Mouse (Mus musculus) B cell, adult 2 months (primary cell): ENCODE results near the gene Tnip3.

Source experiments
- DNase-seq, 2 experiments: peaks; one replicate each; pipeline ENCODE4 v3.0.0; 2022

Gene Tnip3

GRCm38 (mm10) chr6:65525192-65525591 lies at the start of gene Tnip3:
Gene Tnip3 (plus strand): TSS chr6:65525313.
- no peak for DNase-seq

- no peak for DNase-seq
These were observed 26.3 kb upstream of the Tnip3 start for GRCm38 (mm10) chr6:65498786-65499185.

GRCm38 (mm10) chr6:65510051-65510669 lies 15.0 kb upstream of the Tnip3 start:
- DNase-seq: peak; percentile 72 to 75

- DNase-seq: no peak
These were observed 11.3 kb upstream of the Tnip3 start for GRCm38 (mm10) chr6:65513813-65514212.

- DNase-seq: no peak
These were observed 8.4 kb upstream of the Tnip3 start for GRCm38 (mm10) chr6:65516759-65517158.

- DNase-seq: no peak
These were observed 4.3 kb upstream of the Tnip3 start for GRCm38 (mm10) chr6:65520821-65521220.

- DNase-seq: no peak
These were observed 2.8 kb downstream of the Tnip3 start for GRCm38 (mm10) chr6:65527892-65528291.

- no peak for DNase-seq
These were observed 6.2 kb downstream of the Tnip3 start for GRCm38 (mm10) chr6:65531232-65531848.

- DNase-seq: no peak
These were observed 8.6 kb downstream of the Tnip3 start for GRCm38 (mm10) chr6:65533687-65534086.

- DNase-seq: no peak
These were observed 12.3 kb downstream of the Tnip3 start for GRCm38 (mm10) chr6:65537327-65537884.

GRCm38 (mm10) chr6:65538022-65538652 lies 13.0 kb downstream of the Tnip3 start:
- DNase-seq: no peak

- no peak for DNase-seq
These were observed 13.8 kb downstream of the Tnip3 start for GRCm38 (mm10) chr6:65538921-65539320.

GRCm38 (mm10) chr6:65540138-65540537 lies 15.0 kb downstream of the Tnip3 start:
- DNase-seq: no peak

GRCm38 (mm10) chr6:65541094-65541493 lies 16.0 kb downstream of the Tnip3 start:
- DNase-seq: no peak

- DNase-seq: no peak
These were observed 17.3 kb downstream of the Tnip3 start for GRCm38 (mm10) chr6:65542391-65542790.

- no peak for DNase-seq
These were observed 17.8 kb downstream of the Tnip3 start for GRCm38 (mm10) chr6:65542913-65543312.

- DNase-seq: no peak
These were observed 39.0 kb downstream of the Tnip3 start for GRCm38 (mm10) chr6:65563887-65564656.

GRCm38 (mm10) chr6:65564657-65565039 lies 39.5 kb downstream of the Tnip3 start:
- DNase-seq: no peak

- peak; percentile 31 to 37 for DNase-seq
These were observed 44.6 kb downstream of the Tnip3 start for GRCm38 (mm10) chr6:65569741-65570140.

GRCm38 (mm10) chr6:65578151-65578973 lies 53.2 kb downstream of the Tnip3 start:
- no peak for DNase-seq

- no peak for DNase-seq
These were observed 57.9 kb downstream of the Tnip3 start for GRCm38 (mm10) chr6:65583029-65583428.

GRCm38 (mm10) chr6:65584870-65585332 lies 59.8 kb downstream of the Tnip3 start:
- no peak for DNase-seq
